Mouse (Mus musculus) embryonic facial prominence, embryonic 13.5 days (tissue): ENCODE results near the gene Ddr2. TPM values are rescaled to one million over a fixed set of nuclear protein-coding genes. Genes with fewer than 3 reads are reported as not detected.

ENCODE experiments used
- ATAC-seq: fragments of 200-750 bp; cut with Nextera tagmentation; 2 replicates; pipeline ENCODE4 v1.8.0; 2017; ENCODE audit warnings: low read depth; ENCODE audit not compliant: insufficient number of reproducible peaks, insufficient read depth, low FRiP score, low TSS enrichment
- H3K27ac ChIP-seq: fragments of 300-500 bp; sonication (generic); 2 replicates; pipeline ENCODE4 v1.5.1; 2015; ENCODE audit warnings: moderate library complexity, mild to moderate bottlenecking, inconsistent platforms
- H3K27me3 ChIP-seq: fragments of 300-500 bp; sonication (generic); 2 replicates; pipeline ENCODE4 v1.6.1; 2015; ENCODE audit warnings: mild to moderate bottlenecking, inconsistent platforms
- H3K36me3 ChIP-seq: fragments of 300-500 bp; sonication (generic); 2 replicates; pipeline ENCODE4 v1.6.1; 2015; ENCODE audit warnings: mild to moderate bottlenecking, inconsistent platforms
- H3K4me1 ChIP-seq: fragments of 300-500 bp; sonication (generic); 2 replicates; pipeline ENCODE4 v1.6.1; 2015; ENCODE audit warnings: inconsistent platforms
- H3K4me2 ChIP-seq: fragments of 300-500 bp; sonication (generic); 2 replicates; pipeline ENCODE4 v1.6.1; 2015; ENCODE audit warnings: moderate library complexity, mild to moderate bottlenecking, inconsistent platforms
- H3K4me3 ChIP-seq: fragments of 300-500 bp; sonication (generic); 2 replicates; pipeline ENCODE4 v1.5.1; 2015; ENCODE audit warnings: mild to moderate bottlenecking, inconsistent platforms
- H3K9ac ChIP-seq: fragments of 300-500 bp; sonication (generic); 2 replicates; pipeline ENCODE4 v1.6.1; 2015; ENCODE audit warnings: mild to moderate bottlenecking, inconsistent platforms
- H3K9me3 ChIP-seq: fragments of 300-500 bp; sonication (generic); 2 replicates; pipeline ENCODE4 v1.6.1; 2016; ENCODE audit warnings: inconsistent platforms
- WGBS: fragments of 180-500 bp; shearing (Covaris S2); methylation state at CpG from one replicate; pipeline ENCODE4 v1.1.7; 2015; ENCODE audit warnings: mixed read lengths; 5-methylcytosine and 5-hydroxymethylcytosine counted together
- polyA plus RNA-seq: library from polyadenylated mRNA; unstranded; fragments of >200 nt; fragmentation: Nextera tagmentation; extraction: Ambion mirVana; gene quantifications from 2 replicates; pipeline ENCODE4 v1.2.1, GENCODE M21; 2015

Ddr2 gene
- polyA plus RNA-seq, 1 experiment from 2014 or later, result 115 TPM

DNA sequence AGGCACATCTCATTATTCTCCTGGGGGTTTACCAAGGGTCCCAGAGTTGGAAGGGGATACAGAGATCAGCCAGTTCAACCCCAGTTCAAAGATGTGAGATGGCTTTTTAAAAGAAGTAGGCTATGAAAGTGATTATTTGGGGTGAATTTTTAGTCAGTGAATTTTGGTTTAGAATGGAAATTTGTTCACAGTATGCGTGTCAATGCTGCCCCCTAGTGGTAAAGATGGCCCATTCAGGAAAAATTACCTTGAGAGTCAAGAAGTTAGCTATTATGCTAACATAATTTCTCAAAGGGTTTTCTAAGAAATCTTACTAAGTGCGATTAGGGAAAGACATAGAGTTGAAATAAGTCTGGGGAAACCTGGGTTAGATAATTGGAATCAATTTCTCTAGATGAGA lies 171.2 kb downstream of the Ddr2 start:
- Histone ChIP-seq H3K4me2 (no peak overlapping the region), H3K36me3 (no peaks in the 10 kb centered on the region), H3K4me3 (no peak overlapping the region), H3K27me3 (no peaks in the 10 kb centered on the region), H3K27ac (no peak overlapping the region), H3K9me3 (no peaks in the 10 kb centered on the region), H3K9ac (no peak overlapping the region), H3K4me1 (no peaks in the 10 kb centered on the region)
- no peak for ATAC-seq
- WGBS, result 3% methylated on average over 2 of the region's 2 CpGs

DNA sequence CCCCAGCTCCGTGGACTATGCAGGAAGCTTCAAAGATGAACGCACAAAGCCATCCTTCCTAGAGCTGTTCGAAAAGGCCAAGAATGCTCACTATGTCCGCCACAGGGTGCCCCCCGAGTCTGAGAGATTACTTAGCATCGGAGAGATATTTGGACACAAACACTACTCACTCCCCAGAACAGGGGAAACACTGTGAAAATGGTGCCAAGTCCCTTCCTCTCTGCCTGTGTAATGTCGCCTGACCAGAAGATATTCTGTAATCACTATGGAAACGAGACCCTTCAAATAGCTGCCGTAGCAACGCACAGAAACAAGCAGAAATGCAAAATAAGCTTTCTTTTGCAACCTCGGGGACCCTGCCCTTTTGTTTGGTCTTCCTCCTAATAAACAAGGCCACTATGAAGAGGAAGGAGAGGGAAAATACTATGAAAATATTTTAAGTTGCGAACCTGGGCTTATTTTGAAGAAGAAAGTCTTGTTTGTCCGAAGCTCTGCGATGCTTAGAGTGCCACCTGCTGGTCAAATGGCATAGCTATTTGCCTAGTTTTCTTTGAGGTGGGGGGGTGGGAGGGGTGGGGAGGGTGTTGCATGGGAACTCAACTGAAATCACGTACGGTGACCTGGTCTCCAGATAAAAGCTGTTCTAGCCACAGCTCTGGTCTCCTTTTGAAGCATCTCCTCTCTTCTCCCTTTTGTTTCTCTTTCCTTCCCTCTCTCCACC lies 176.4 kb downstream of the Ddr2 start:
- Histone ChIP-seq H3K4me2 (peak overlapping the region; percentile 38), H3K9me3 (no peaks in the 10 kb centered on the region), H3K36me3 (no peaks in the 10 kb centered on the region), H3K27me3 (no peaks in the 10 kb centered on the region), H3K27ac (no peak overlapping the region), H3K4me3 (no peak overlapping the region), H3K4me1 (peaks cover 2% of the 10 kb centered on the region; the same call in 1 of the 2 replicates), H3K9ac (no peak overlapping the region)
- 48% methylated on average over 16 of the region's 16 CpGs for WGBS
- no peak for ATAC-seq

DNA sequence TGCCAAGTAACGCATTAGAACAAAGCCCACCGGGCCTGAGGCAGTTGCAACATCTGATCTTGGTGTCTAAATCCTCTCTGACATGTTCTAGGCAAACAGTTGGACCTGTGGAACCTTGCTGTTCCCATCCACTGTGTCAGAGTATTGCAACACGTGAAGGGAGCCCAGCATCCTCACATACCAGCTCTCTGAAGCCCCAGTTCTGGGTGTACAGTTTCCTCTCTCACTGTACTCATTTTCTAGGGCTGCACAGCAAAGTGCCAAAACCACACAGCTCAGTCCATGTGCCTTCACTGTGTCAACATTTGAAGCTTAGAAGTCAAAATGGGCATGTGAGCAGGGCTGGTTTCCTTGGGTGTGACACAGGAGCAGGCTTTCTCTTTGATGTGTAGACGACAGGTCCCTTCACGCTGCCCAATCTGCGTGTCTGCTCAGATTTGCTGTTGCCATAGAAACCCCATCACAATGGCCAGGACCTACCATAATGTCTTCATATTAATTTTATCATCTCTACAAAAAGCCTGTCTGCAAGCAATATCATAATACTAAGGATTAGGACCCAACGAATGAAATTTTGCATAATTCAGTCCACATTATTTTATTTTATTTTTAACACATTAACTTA lies 178.3 kb downstream of the Ddr2 start:
- Histone ChIP-seq H3K27me3 (no peaks in the 10 kb centered on the region), H3K9me3 (no peaks in the 10 kb centered on the region), H3K36me3 (no peaks in the 10 kb centered on the region), H3K4me3 (no peak overlapping the region), H3K9ac (no peak overlapping the region; the same call in 1 of the 2 replicates), H3K27ac (no peak overlapping the region), H3K4me2 (no peak overlapping the region), H3K4me1 (peaks cover 11% of the 10 kb centered on the region; the same call in 1 of the 2 replicates)
- ATAC-seq, result no peak
- 64% methylated on average over 7 of the region's 7 CpGs for WGBS

DNA sequence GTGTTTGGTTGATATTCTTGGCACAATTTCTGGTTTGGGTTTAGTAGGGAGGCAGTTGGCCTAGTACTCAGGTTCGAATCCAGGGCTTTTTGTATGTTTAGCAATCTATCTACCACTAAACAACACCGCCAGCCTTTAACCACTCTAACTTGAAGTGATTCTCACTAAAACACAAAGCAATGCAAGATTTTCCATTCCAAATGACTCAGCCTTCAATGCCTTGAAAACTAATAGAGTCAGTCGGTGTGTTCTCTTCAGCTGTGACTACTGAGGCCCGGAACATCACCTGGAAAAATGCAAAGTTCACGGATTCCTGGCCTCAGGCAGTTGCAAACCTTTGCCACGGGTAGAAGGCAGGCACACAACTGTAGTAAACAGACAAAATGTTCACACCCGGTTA lies 178.9 kb downstream of the Ddr2 start:
- no peaks in the 10 kb centered on the region for H3K9me3 ChIP-seq
- H3K36me3 ChIP-seq, result no peaks in the 10 kb centered on the region
- no peak overlapping the region; the same call in 1 of the 2 replicates for H3K9ac ChIP-seq
- H3K4me1 ChIP-seq, result peaks cover 11% of the 10 kb centered on the region; the same call in 1 of the 2 replicates
- no peaks in the 10 kb centered on the region for H3K27me3 ChIP-seq
- no peak for ATAC-seq
- H3K4me2 ChIP-seq, result no peak overlapping the region
- WGBS, result 74% methylated on average over 7 of the region's 7 CpGs
- H3K4me3 ChIP-seq, result no peak overlapping the region
- H3K27ac ChIP-seq, result no peak overlapping the region

DNA sequence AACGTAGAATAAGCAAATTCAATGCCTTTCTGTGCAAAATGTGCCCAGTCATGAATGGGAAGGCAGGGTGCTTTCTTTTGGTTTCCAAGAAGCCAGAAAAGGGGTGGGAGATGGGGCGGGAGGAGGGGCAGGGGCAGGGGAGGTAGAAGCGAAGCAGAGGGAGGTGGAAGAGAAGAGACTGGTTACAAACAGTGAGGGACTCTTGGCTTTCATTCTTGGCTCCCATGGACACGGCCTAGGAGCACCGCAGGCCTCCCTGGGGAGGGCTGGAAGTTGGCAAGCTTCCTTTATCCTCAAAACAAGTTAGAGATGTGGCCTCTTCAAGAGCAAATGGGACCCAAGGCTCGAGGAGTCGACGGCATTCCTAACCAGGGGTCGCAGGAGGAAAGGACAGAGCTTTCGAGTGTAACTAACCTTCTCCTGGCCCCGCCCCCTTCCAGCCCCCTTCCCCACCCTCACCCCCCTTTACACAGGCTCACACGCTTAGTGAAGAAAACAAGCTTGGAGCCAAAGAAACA lies 182.0 kb downstream of the Ddr2 start, which contains the start of gene Ccdc190:
Gene Ccdc190, plus strand, starts transcription at position 195 of the 518 bp plus-strand sequence.
- H3K4me3 ChIP-seq, result peak within 1 kb of the TSS; percentile 19; the same call in 1 of the 2 replicates
- no peaks in the 10 kb centered on the region for H3K36me3 ChIP-seq
- 0 out of 2 replicates have a peak, but pooled peaks have one; percentile 33 for ATAC-seq
- no peaks in the 10 kb centered on the region for H3K27me3 ChIP-seq
- peak within 1 kb of the TSS; percentile 46 for H3K4me2 ChIP-seq
- peak within 1 kb of the TSS; percentile 7; the same call in 1 of the 2 replicates for H3K27ac ChIP-seq
- H3K9ac ChIP-seq, result peak within 1 kb of the TSS; percentile 49; the same call in 1 of the 2 replicates
- H3K4me1 ChIP-seq, result 0 out of 2 replicates have a peak, but pooled peaks cover 11% of the 10 kb centered on the region
- H3K9me3 ChIP-seq, result no peaks in the 10 kb centered on the region
- WGBS, result 18% methylated on average over 12 of the region's 12 CpGs

DNA sequence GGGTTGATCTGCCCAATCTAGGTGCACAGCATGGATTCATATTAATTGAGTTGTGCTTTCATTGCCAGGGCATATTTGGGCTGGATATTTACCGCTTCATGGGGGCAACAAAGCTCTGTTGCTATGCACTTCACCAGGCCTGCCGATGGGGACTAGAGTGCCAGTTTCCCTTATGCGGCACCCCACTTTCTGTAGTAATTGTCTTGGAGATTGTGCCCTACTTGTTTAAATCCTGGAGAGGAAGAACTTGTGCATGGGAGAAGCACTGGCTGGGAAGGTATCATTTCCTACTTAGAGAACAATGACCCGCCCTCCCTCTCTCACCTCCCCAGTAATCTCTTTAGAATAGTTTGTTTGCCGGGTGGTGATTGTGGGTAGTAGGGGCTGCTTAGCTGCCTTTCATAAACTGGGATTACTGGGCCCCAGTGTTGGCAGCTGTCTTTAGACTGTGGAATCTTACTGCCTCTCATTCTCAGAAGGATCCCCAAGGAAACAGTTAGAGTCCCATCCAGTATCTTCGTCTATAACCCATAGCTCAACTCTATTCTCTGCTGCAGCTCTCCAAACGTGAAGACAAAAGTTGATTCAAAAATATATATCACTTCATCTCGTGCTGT lies 182.7 kb downstream of the Ddr2 start:
- Histone ChIP-seq H3K4me1 (0 out of 2 replicates have a peak, but pooled peaks cover 11% of the 10 kb centered on the region), H3K9ac (no peak overlapping the region), H3K27me3 (no peaks in the 10 kb centered on the region), H3K4me3 (no peak overlapping the region), H3K9me3 (no peaks in the 10 kb centered on the region), H3K36me3 (no peaks in the 10 kb centered on the region), H3K4me2 (peak overlapping the region; percentile 46; the same call in 1 of the 2 replicates), H3K27ac (no peak overlapping the region)
- WGBS, result 67% methylated on average over 8 of the region's 8 CpGs
- no peak for ATAC-seq

DNA sequence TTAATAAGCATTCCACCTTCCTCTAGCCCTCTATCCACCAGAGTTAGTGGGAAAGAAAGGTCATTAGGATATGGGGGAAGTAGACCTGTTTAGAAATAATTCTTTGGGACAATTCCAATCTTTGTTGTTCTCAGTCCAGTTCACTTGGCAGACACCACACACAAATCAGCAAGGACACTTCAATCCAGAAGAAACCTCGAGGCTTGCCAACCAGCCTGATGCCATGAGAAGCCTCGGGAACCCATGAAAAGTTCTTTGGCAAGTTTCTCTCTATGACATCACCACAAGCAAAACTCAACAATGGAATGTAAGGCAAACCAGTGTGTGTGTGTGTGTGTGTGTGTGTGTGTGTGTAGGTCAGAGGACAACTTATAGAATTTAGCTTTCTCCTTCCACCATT lies 186.0 kb downstream of the Ddr2 start:
- H3K9me3 ChIP-seq, result no peaks in the 10 kb centered on the region
- H3K27ac ChIP-seq, result no peak overlapping the region
- WGBS, result 79% methylated on average over 2 of the region's 2 CpGs
- no peak for ATAC-seq
- H3K36me3 ChIP-seq, result no peaks in the 10 kb centered on the region
- H3K4me3 ChIP-seq, result no peak overlapping the region
- H3K27me3 ChIP-seq, result peaks cover 3% of the 10 kb centered on the region; the same call in 1 of the 2 replicates
- H3K9ac ChIP-seq, result no peak overlapping the region
- H3K4me2 ChIP-seq, result no peak overlapping the region
- peaks cover 14% of the 10 kb centered on the region; the same call in 1 of the 2 replicates for H3K4me1 ChIP-seq

Other genes with a start within 250 kb of the Ddr2 start
- 0.72 TPM in 1 of 2 replicates, not detected in the other for gene Ccdc190, start 182.1 kb downstream of the Ddr2 start, polyA plus RNA-seq
- 18.4 and 20.0 TPM in 2 replicates for gene Hsd17b7, start 141.5 kb downstream of the Ddr2 start, polyA plus RNA-seq
- gene Uap1, start 64.2 kb upstream of the Ddr2 start, polyA plus RNA-seq, result 69.3 and 69.8 TPM in 2 replicates
- 5.1 and 7.4 TPM in 2 replicates for gene Uhmk1, start 104.6 kb upstream of the Ddr2 start, polyA plus RNA-seq
- gene Sh2d1b2, start 122.0 kb upstream of the Ddr2 start, polyA plus RNA-seq, result not detected in 2 replicates
- gene Sh2d1b1, start 166.6 kb upstream of the Ddr2 start, polyA plus RNA-seq, result not detected in 2 replicates
- 2.4 and 2.6 TPM in 2 replicates for gene Gm7694, start 195.6 kb upstream of the Ddr2 start, polyA plus RNA-seq
- gene Spata46, start 198.0 kb upstream of the Ddr2 start, polyA plus RNA-seq, result 0.46 and 1.2 TPM in 2 replicates